Mouse (Mus musculus) intestine, embryonic 16.5 days (tissue): Measurements from ENCODE around the gene Cdk2. TPM values are rescaled to one million over a fixed set of nuclear protein-coding genes. Genes with fewer than 3 reads are reported as not detected.
A peak's percentile ranks its signal among the peaks of the same experiment; 100 is the strongest.
"Not testable (repeated sequence)": the region's sequence is repeated elsewhere in the genome, so short reads cannot be mapped to it uniquely, and the experiment has no call there.

Experiments used
- ATAC-seq: fragments of 200-750 bp; cut with Nextera tagmentation; 2 replicates; pipeline ENCODE4 v1.8.0; 2017; ENCODE audit warnings: moderate TSS enrichment, moderate library complexity
- H3K27ac ChIP-seq: fragments of 300-500 bp; sonication (generic); 2 replicates; pipeline ENCODE4 v1.5.1; 2014; ENCODE audit warnings: mild to moderate bottlenecking, low read length
- H3K27me3 ChIP-seq: fragments of 300-500 bp; sonication (generic); replicated peaks from 2 replicates; pipeline ENCODE4 v1.6.1; 2014; ENCODE audit warnings: low read length, control low read depth, mixed read lengths; ENCODE audit not compliant: control insufficient read depth, insufficient read depth
- H3K36me3 ChIP-seq: fragments of 300-500 bp; sonication (generic); 2 replicates; pipeline ENCODE4 v1.6.1; 2014; ENCODE audit warnings: low read length, control low read depth; ENCODE audit not compliant: control insufficient read depth, insufficient read depth
- H3K4me1 ChIP-seq: fragments of 300-500 bp; sonication (generic); 2 replicates; pipeline ENCODE4 v1.6.1; 2014; ENCODE audit warnings: low read length, control low read depth, mixed read lengths; ENCODE audit not compliant: control insufficient read depth, insufficient read depth
- H3K4me2 ChIP-seq: fragments of 300-500 bp; sonication (generic); 2 replicates; pipeline ENCODE4 v1.6.1; 2014; ENCODE audit warnings: low read depth, low read length, control low read depth
- H3K4me3 ChIP-seq: fragments of 300-500 bp; sonication (generic); 2 replicates; pipeline ENCODE4 v1.5.1; 2014; ENCODE audit warnings: mild to moderate bottlenecking, low read length
- H3K9ac ChIP-seq: fragments of 300-500 bp; sonication (generic); 2 replicates; pipeline ENCODE4 v1.6.1; 2014; ENCODE audit warnings: low read depth, low read length
- H3K9me3 ChIP-seq: fragments of 300-500 bp; sonication (generic); 2 replicates; pipeline ENCODE4 v1.6.1; 2016; ENCODE audit warnings: low read length, control low read depth; ENCODE audit not compliant: control insufficient read depth
- WGBS: fragments of 180-500 bp; shearing (Covaris S2); extraction: QIAGEN DNeasy Blood & Tissue Kit; methylation state at CpG from one replicate; pipeline ENCODE4 v1.1.7; 2014; 5-methylcytosine and 5-hydroxymethylcytosine counted together
- polyA plus RNA-seq: library from polyadenylated mRNA; unstranded; fragments of >200 nt; fragmentation: Nextera tagmentation; extraction: Ambion mirVana; gene quantifications from 2 replicates; pipeline ENCODE4 v1.2.1, GENCODE M21; 2015

Gene Cdk2
- polyA plus RNA-seq, 1 experiment from 2014 or later = 65.2 TPM

DNA sequence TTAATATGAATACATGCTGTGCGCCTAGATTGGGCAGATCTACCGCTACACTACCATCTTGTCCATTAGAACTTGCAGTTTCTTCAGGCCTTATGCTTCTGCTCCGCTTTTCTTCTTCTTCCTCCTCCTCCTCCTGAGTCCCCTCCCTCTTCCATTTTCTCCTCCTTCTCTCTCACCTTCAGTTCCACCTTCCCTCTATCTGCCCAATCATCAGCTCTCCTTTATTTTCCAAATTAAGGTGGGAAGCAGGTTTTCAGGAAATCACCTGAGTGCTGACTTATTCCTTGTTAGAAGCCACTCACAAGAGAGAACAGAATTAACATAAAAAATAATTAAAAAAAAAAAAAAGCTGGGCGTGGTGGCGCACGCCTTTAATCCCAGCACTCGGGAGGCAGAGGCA lies 6.5 kb upstream of the Cdk2 start:
- 92% methylated on average over 7 of the region's 7 CpGs for WGBS
- not testable (repeated sequence) for H3K9ac ChIP-seq, H3K4me3 ChIP-seq, H3K27ac ChIP-seq, H3K9me3 ChIP-seq, H3K4me1 ChIP-seq, ATAC-seq, H3K27me3 ChIP-seq, H3K36me3 ChIP-seq, H3K4me2 ChIP-seq

DNA sequence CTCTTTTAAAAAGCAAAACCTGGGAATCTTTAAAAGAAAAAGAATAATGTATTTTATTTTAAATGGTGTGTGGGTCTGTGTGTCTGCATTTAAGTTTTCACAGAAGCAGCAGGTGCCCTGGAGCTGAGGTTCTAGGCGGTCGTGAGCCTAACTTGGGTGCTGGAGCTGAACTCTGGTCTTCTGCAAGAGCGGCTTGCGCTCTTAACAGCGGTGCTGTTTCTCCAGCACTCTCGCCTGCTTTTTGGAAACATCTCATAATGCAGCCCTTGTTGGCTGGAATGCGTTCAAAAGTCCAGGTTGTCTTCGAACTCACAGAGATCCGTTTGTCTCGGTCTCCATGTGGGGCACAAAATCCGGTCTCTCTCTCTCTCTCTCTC lies 474 bp upstream of the Cdk2 start:
- H3K36me3 ChIP-seq = no peaks in the 10 kb centered on the region
- peak; percentile 49 for ATAC-seq
- peak overlapping the region; percentile 80 for H3K27ac ChIP-seq
- peak overlapping the region; percentile 71 for H3K4me2 ChIP-seq
- no peaks in the 10 kb centered on the region for H3K27me3 ChIP-seq
- peak overlapping the region; percentile 65 for H3K9ac ChIP-seq
- WGBS = 10% methylated on average over 11 of the region's 11 CpGs
- peaks cover 10% of the 10 kb centered on the region; the same call in 1 of the 2 replicates for H3K4me1 ChIP-seq
- H3K9me3 ChIP-seq = no peaks in the 10 kb centered on the region
- peak overlapping the region; percentile 84 for H3K4me3 ChIP-seq

DNA sequence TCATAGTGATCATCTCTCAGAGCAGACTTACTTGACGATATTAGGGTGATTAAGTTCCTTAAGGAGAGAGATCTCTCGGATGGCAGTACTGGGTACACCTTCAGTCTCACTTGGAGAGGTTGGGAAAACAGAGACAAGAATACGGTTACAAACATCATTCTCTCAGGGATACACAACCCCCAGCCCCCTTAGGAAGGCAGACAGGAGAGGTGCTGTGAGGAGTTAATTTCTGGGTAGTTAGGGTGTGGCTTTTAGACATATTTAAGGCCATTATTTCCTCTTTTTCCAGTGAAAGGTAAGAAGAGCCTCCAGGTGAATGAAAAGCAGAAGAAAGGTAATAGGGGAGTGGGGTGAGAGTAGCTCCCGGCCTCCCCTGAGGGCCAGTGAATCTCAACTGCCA lies 936 bp downstream of the Cdk2 start, which contains the start of gene Pmel:
Gene Pmel, plus strand, starts transcription at position 301 of the 400 bp plus-strand sequence.
- Histone ChIP-seq H3K9me3 (no peaks in the 10 kb centered on the region), H3K27ac (peak within 1 kb of the TSS; percentile 96), H3K4me3 (peak within 1 kb of the TSS; percentile 84), H3K9ac (peak within 1 kb of the TSS; percentile 86), H3K4me1 (peaks cover 13% of the 10 kb centered on the region; the same call in 1 of the 2 replicates), H3K4me2 (peak within 1 kb of the TSS; percentile 71), H3K36me3 (no peaks in the 10 kb centered on the region; the same call in 1 of the 2 replicates), H3K27me3 (no peaks in the 10 kb centered on the region)
- no peak for ATAC-seq
- 12% methylated on average over 4 of the region's 4 CpGs for whole genome bisulfite sequencing

DNA sequence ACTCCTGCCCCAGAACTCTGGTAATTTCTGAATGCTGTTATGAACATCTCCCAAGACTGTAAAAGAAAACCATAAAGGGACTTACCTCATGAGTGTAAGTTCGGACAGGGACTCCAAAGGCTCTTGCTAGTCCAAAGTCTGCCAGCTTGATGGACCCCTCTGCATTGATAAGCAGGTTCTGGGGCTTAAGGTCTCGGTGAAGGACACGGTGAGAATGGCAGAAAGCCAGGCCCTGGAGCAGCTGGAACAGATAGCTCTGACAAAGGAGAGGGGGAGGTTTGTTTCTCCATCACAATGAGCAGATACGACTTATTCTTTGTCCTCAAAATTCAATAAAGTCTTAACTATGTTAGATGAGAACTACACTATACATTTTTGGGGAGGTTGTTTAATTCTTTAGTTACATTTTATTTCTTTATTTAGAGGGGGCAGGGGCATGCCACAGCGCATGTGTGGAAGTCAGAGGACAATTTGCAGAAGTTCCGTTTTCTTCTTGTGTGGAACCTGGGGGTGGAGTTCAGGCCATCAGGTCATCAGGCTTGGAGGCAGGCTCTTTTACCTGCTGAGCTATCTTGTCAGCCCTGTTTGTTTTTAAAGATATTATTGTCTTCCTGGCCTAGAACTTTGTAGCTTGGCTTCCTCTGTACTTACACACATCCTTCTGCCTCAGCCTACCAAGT lies 2.4 kb downstream of the Cdk2 start:
- H3K4me2 ChIP-seq = no peak overlapping the region
- H3K9me3 ChIP-seq = no peaks in the 10 kb centered on the region
- no peak overlapping the region for H3K9ac ChIP-seq
- no peak overlapping the region for H3K4me3 ChIP-seq
- H3K4me1 ChIP-seq = peaks cover 13% of the 10 kb centered on the region; the same call in 1 of the 2 replicates
- no peaks in the 10 kb centered on the region for H3K27me3 ChIP-seq
- no peak overlapping the region for H3K27ac ChIP-seq
- ATAC-seq = no peak
- 69% methylated on average over 6 of the region's 6 CpGs for WGBS
- peaks cover 3% of the 10 kb centered on the region; the same call in 1 of the 2 replicates for H3K36me3 ChIP-seq

DNA sequence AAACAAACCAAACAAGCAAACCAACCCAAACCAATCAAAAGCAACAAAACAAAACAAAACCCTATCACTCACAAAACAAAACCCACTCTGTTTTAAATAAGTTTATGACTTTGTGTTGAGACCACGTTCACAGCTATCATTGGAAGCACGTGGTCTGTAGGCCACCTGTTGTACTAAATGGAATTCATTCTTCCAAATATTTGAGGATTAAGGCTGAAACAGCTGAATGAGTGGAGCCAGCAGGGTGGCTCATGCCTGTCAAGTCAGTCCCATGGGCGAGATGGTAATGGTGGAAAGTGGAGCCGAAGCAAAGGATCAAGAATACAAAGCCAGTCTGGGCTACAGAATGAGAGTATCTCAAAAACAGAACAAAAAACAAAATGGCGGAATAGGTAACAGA lies 4.1 kb downstream of the Cdk2 start:
- ATAC-seq = no peak
- no peak overlapping the region for H3K9ac ChIP-seq
- H3K4me3 ChIP-seq = no peak overlapping the region
- H3K36me3 ChIP-seq = peaks cover 3% of the 10 kb centered on the region; the same call in 1 of the 2 replicates
- no peak overlapping the region for H3K4me2 ChIP-seq
- no peaks in the 10 kb centered on the region for H3K9me3 ChIP-seq
- H3K27ac ChIP-seq = no peak overlapping the region
- 86% methylated on average over 5 of the region's 5 CpGs for WGBS
- H3K4me1 ChIP-seq = peaks cover 13% of the 10 kb centered on the region; the same call in 1 of the 2 replicates
- no peaks in the 10 kb centered on the region for H3K27me3 ChIP-seq

DNA sequence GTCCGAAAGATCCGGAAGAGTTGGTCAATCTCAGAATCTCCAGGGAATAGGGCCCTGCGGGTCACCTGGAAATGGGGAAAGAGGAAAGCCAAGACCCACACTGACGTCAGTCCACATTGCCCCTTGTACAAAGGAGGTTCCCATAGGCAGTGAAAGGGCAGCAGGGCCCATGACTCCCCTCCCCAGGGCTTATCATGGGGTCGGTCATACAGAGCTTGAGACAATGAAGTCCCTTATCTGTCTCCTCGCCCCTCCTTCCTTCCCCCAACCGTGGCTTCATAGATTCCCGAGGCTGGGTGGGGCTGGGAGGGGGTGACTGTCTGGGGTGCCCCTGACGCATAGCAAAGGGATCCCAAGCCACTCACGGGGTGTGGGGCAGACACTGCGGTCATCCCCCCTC lies 5.2 kb downstream of the Cdk2 start:
- ATAC-seq = no peak
- Histone ChIP-seq H3K27me3 (no peaks in the 10 kb centered on the region), H3K4me1 (peaks cover 14% of the 10 kb centered on the region), H3K4me2 (no peak overlapping the region), H3K9me3 (no peaks in the 10 kb centered on the region), H3K4me3 (no peak overlapping the region), H3K36me3 (peaks cover 3% of the 10 kb centered on the region; the same call in 1 of the 2 replicates), H3K9ac (no peak overlapping the region), H3K27ac (no peak overlapping the region)
- WGBS = 66% methylated on average over 11 of the region's 11 CpGs

DNA sequence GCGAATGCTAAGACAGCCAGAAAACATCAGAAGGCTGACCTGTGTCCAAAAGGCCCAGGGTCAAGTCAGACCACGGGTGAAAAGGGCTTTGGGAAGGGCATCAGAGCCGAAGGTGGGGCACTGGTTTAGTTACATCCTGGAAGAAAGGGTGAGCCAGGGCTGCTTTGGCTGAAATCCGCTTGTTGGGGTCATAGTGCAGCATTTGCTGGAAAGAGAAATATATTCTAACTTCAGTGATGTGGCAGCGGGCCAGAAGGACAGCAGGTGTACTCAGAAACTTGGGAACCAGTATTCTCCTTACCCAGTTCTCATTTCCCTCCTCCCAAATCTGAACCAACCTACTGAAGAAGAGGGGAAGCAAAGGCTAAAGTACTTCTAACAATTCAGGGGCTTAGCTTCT lies 5.8 kb downstream of the Cdk2 start:
- H3K4me3 ChIP-seq = no peak overlapping the region
- H3K9ac ChIP-seq = no peak overlapping the region
- H3K9me3 ChIP-seq = no peaks in the 10 kb centered on the region
- no peaks in the 10 kb centered on the region for H3K27me3 ChIP-seq
- no peak for ATAC-seq
- H3K4me2 ChIP-seq = no peak overlapping the region
- peaks cover 3% of the 10 kb centered on the region; the same call in 1 of the 2 replicates for H3K36me3 ChIP-seq
- H3K4me1 ChIP-seq = peaks cover 16% of the 10 kb centered on the region
- no peak overlapping the region for H3K27ac ChIP-seq
- WGBS = 84% methylated on average over 5 of the region's 5 CpGs

DNA sequence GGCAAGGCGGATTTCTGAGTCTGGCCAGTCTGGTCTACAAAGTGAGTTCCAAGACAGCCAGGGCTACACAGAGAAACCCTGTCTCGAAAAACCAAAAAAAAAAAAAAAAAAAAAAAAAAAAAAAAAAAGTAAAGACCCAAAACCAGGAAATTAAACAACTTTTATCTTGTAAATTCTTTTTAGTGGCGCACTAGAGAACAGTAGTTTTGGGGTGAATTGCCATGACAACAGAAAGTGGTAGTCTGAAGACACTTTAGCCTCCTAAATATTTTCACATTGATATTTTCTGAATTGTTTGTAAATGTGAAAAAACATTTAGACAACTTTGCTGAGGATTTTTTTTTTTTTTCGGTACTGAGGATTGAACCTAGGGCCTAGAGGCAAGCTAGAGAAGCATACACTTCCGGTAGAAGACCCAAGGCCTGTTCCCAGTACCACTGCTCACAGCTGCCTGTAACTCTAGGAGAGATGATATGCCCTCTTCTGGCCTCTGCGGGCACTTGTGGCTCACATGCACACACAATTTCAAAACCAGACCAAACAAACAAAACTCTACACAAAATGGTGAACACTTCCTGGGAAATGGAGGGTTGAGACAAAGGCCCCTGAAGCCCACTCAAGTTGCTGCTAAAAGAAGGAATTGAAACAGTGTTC lies 7.6 kb downstream of the Cdk2 start:
- Histone ChIP-seq H3K9me3 (no peaks in the 10 kb centered on the region), H3K36me3 (peaks cover 3% of the 10 kb centered on the region; the same call in 1 of the 2 replicates), H3K27me3 (no peaks in the 10 kb centered on the region), H3K4me3 (no peak overlapping the region), H3K4me2 (0 out of 2 replicates have a peak overlapping the region, but pooled peaks have one; percentile 59), H3K9ac (no peak overlapping the region), H3K27ac (peak overlapping the region; percentile 43; the same call in 1 of the 2 replicates), H3K4me1 (peaks cover 10% of the 10 kb centered on the region)
- ATAC-seq = no peak
- 82% methylated on average over 6 of the region's 6 CpGs for WGBS

DNA sequence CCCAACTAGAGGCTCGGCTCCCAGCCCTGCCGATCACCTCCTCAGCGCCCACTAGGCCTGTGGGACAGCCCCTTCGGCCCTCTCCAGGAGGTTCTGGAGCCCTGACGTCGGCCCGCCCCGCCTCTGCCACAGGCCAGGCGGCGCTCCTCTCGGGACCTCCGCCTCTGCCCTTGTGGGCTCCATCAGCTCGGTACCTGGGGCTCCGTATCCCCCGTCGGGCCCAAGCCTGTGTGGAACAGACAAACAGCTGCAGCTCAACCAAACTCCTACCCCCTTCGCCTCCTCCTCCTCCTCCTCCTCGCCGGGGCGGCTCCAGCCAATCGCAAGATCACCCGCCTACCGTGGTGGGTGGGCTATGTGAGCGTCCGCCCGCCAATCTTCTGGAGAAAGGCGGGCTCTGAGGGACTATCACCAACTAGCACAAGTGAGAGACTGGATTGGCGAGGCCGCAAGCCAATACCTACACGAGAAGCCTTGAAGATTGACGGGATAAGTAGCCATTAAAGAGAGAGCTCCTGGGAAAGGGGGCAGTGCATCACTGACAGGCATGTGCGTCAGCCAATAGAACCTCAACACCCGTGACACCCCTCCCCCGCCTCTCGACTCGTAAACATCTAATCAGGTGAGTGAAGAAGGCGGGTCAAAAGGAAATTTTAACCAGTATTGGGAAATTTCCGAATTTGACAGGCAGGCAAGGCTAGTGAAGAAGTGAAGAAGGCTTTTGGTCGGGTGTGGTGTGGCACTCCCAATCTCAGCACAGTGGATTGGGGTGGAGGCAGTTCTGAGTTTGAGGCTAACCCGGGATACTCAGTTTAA lies 8.6 kb downstream of the Cdk2 start, which contains the start of gene Rab5b:
Gene Rab5b, minus strand, starts transcription at position 273 of the 816 bp plus-strand sequence.
- Histone ChIP-seq H3K9ac (peak within 1 kb of the TSS; percentile 85), H3K4me1 (peaks cover 10% of the 10 kb centered on the region), H3K4me3 (peak within 1 kb of the TSS; percentile 83), H3K27ac (peak within 1 kb of the TSS; percentile 92), H3K9me3 (no peaks in the 10 kb centered on the region), H3K4me2 (peak within 1 kb of the TSS; percentile 59), H3K36me3 (peaks cover 3% of the 10 kb centered on the region; the same call in 1 of the 2 replicates), H3K27me3 (no peaks in the 10 kb centered on the region)
- WGBS = under 1% methylated on average over 40 of the region's 40 CpGs
- ATAC-seq = peak; percentile 99
